Mouse (Mus musculus): ENCODE measurements around the gene Tmem177.

Gene Tmem177

DNA sequence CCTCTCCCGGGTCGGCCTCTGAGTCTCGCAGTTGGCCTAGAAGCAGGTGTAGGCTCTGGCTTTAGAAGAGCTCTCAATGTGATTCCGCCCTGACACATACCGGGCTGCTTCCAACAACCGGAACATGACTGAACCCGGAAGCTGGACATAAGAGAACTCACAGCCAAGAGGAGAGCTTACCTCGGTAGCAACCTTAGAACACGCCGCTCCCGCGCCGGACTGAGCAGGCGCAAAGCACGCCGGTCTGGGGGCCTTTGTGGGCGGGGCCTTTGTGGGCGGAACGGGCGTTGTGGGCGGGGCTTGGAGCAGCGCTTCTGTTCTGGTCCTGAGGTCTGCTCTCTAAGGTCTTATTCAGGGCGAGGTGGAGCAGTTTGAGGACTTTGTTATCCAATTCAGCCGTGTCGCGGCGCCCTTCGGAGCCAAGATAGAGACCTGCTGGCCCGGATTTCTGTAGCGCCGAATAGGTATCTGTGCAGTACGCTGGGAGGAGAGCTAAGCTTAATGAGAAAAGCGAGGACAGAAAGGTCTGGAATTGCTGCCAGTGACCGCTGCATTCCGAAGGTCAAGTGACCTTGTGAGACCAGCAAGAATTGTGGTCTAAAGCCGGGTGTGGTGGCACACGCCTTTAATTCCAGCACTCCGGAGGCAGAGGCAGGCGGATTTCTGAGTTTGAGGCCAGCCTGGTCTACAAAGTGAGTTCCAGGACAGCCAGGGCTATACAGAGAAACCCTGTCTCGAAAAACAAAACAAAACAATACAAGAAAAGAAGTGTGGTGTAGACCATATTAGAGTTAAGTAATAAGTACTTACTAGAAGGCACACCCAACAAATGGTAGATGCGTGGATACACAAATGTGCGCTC, at the start of gene Tmem177:
TSS of gene Tmem177 (minus strand) at position 256 of the 862 bp plus-strand sequence.
- DNase-seq (ENCODE audit: extremely low spot score, low spot score): peak; percentile 94

DNA sequence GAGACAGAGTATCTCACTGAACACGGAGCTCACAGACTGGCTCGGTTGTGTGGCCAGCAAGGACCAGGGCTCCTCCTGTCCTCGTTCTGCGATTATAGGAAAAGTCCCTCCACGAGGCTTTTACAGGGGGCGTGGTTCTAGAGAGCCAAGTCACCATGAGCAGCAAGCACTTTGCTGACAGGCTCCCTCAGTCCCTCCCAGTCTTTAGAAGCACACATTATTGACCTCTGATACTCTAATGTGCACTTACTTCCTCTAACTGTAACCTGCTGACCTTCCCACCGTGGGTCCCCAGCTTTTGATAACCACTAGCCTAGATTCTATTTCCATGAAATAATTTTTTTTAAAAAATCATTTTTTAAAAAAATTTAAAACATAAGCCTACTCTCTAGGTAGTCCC, 46.9 kb upstream of the Tmem177 start:
- DNase-seq (ENCODE audit: extremely low spot score, low spot score): no peak

DNA sequence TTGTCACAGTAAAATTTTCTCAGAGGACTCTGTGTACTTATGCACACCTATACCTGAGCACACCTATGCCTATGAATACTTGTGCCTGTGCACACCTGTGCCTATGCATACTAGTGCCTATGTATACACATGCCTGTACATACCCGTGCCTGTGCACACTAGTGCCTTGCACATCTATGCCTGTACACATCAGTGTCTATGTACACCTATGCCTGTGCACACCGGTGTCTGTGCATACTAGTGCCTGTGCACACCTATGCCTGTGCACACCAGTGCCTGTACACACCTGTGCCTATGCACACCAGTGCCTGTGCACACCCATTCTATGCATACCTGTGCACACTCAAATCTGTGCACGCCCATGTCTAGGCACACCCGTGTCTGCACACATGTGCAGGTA, 46.5 kb upstream of the Tmem177 start:
- DNase-seq (ENCODE audit: extremely low spot score, low spot score): no peak

DNA sequence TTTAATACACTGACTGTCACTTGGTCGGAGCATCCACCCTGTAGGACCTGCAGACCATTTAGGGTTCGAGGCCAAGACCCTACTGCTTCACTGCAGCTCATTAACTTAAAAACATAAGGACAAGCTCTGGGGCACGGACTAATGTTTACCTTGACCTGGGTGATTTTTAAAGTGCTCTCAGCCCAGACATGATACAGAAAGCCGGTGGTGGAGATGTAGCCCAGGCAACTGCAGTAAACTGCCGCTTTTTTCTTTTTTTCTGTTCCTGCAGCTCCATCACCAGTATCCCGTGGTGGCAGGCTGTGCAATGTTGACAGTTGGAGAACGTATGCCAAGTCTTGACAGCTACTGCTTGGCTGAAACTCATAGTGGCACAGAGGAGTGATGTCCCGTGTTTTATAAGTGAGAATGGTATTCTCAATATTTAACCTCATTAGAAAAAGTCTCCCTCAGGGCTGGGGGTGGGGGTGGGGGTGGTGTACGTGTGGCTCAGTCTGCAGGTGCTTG, 44.8 kb upstream of the Tmem177 start:
- DNase-seq (ENCODE audit: extremely low spot score, low spot score): no peak

DNA sequence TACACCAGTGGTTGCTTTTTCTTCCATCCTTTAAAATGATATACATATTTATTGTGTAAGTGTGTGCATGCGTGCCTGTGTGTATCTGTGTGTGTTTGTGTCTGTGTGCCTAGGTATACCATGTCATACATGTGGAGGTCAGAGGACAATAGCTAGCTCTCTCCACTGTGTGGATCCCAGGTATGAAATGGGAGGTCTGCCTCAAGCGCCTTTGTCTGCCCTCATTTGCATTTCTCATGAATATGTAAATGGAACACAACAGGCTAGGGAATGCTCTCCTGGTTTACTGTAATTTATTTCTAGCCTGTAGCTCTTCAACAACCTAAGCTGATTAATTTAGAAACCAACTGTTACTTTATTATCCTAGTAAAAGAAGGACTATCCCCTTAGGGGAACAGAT, 41.7 kb upstream of the Tmem177 start:
- DNase-seq (ENCODE audit: extremely low spot score, low spot score): no peak

- no peak for DNase-seq (ENCODE audit: extremely low spot score, low spot score)
Measured at GRCm38 (mm10) chr1:119953456-119953855, 40.4 kb upstream of the Tmem177 start.

DNA sequence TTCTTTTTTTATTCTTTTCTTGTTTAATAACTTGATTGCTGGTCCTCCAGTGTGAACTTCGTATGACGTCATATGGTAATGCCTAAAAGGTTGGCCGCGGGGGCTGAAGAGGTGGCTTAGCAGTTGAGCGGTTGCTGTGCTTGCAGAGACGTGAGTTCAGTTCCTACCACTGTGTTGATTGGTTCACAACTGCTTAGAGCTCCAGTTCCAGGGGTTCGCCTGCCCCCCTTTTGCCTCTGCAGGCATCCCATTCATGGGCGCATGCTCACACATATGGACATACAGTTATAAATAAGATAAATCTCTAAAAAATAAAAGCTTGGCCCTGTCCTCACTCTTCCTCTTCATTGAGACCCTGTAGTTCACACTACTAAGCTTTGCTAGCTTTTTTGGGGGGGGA, 37.1 kb upstream of the Tmem177 start:
- DNase-seq (ENCODE audit: extremely low spot score, low spot score): no peak

- DNase-seq (ENCODE audit: extremely low spot score, low spot score): no peak
Measured at GRCm38 (mm10) chr1:119936861-119937260, 23.9 kb upstream of the Tmem177 start.

- no peak for DNase-seq (ENCODE audit: extremely low spot score, low spot score)
Measured at GRCm38 (mm10) chr1:119931421-119932150, 18.6 kb upstream of the Tmem177 start.

- no peak for DNase-seq (ENCODE audit: extremely low spot score, low spot score)
Measured at GRCm38 (mm10) chr1:119929715-119930114, 16.7 kb upstream of the Tmem177 start.

DNA sequence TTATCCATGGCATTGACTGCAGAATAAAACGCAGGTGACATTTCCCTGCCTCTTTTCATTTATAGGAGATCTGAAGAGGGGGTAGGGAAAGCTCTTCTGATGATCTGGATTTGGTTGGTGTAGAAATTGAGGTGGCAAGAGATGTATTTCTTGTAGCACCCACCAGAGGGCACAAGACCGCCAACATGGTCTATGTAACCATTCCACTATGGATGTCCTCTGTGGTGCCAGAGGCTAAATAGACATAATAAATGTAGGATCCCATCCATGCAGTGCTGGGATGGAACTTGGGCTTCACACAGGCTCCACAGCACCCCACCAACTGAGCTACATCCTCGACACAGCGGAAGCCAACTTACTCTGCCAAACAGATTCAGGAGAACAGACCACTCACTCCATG, 6.3 kb upstream of the Tmem177 start:
- DNase-seq (ENCODE audit: extremely low spot score, low spot score): no peak

GRCm38 (mm10) chr1:119916823-119917371, 3.9 kb upstream of the Tmem177 start:
- no peak for DNase-seq (ENCODE audit: extremely low spot score, low spot score)

DNA sequence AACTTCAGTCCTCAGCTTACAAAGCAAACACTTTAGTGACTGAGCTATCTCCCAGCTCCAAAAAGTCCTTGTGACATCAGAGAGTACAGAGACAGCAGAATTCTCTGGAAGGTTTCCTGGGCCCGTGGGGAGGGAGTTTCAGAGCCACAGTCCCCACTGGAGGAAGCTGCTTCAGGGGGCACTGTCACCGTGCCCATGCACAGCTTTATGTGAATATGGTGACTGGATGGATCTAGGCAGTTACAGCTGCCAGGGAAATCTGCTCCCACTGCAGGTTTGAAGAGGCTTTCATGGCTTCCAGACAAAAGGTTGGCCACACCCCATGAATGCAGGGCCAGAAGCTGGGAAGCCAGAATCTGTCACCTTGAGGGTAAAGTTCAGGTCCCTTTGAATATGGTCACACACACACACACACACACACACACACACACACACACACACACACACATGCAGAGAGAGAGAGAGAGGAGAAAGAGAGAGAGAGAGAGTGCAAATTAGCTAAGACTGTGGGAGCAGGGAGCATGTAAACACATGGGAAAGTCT, 5.7 kb downstream of the Tmem177 start:
- DNase-seq (ENCODE audit: extremely low spot score, low spot score): no peak

- no peak for DNase-seq (ENCODE audit: extremely low spot score, low spot score)
Measured at GRCm38 (mm10) chr1:119903231-119903620, 9.8 kb downstream of the Tmem177 start.

DNA sequence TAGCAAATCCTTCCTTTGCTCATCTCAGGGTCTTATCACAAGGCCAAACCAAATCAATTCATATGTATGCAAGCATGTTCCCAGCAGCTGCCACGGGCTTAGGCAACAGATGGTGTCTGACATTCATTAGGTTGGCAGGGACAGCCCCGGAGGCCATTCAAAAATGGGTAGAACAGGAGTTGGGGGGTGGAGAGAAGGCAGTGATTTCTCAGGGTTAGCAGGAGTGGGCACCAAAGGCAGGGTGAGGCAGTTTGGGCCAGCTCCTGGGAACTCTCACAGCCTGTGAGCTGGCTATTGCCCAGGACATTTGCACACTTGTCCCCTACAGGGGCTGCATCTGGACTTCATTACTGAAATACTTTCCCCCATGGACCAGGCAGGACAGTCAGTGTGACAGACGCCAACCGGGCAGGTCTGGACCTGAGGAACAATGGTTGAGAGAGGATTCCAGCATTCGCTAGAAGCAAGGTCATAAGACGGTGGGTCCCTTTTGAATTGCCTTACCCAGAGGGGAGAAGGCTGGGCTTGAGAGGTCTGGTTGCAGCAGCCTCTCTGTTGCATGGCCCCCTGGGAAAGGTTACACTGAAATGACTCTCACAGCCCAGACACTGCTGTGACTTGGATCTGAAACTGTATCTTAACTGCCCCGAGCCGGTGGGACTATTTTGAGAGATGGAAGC, 10.3 kb downstream of the Tmem177 start:
- DNase-seq (ENCODE audit: extremely low spot score, low spot score): no peak

GRCm38 (mm10) chr1:119899195-119900123, 13.5 kb downstream of the Tmem177 start:
- no peak for DNase-seq (ENCODE audit: extremely low spot score, low spot score)

GRCm38 (mm10) chr1:119894936-119895335, 18.1 kb downstream of the Tmem177 start:
- DNase-seq (ENCODE audit: extremely low spot score, low spot score): peak; percentile 74

GRCm38 (mm10) chr1:119893600-119893999, 19.4 kb downstream of the Tmem177 start:
- DNase-seq (ENCODE audit: extremely low spot score, low spot score): no peak

DNA sequence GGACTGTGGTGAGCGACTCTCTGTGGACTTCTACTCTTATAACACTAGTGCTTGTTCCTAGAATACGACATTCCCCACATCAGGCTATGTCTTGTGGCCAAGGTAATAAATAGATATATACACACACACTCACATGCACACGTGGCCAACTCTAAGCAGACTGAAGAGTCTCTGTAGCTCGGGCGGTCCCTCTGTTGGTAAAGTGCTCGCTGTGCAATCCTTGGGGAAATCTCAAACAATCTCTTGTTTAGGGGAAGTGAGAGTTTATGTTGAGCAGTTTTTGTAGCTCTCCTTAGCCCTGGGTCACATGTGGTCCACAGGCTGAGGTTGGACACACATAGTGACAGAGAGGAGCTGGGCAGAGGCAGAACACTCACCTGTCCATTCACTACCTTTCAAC, 20.1 kb downstream of the Tmem177 start:
- DNase-seq (ENCODE audit: extremely low spot score, low spot score): no peak

DNA sequence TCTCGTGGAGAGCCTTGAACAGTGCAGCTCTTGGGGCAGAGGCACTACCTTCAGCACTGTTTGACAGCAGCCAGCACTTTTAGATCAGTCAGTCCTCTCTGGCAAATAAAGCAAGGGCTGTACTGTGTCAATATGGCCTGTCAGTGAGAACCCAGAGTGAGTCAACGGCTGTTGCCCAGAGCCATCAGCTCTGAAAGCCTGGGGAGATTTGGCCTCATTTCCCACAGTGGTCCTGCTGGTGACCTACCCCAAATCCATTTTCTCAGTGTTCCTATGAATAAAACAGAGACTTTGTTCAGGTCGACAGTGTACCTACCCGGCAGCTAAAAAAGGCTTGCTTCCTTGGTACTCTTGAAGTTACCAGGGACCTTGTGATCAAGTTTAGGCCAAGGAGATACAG, 21.1 kb downstream of the Tmem177 start:
- DNase-seq (ENCODE audit: extremely low spot score, low spot score): no peak
